Mouse (Mus musculus) myocyte (in vitro differentiated cells): ENCODE measurements at regions not wholly inside any gene's neighbourhood (a gene's known extent, or its start where the extent isn't known, plus 50 kb on each side); places are given as distances from the start of the nearest gene placed in this dataset.

ENCODE experiments used
- CEBPB ChIP-seq: IDR thresholded peaks from 2 replicates; pipeline ENCODE4 v1.6.1; 2011; ENCODE audit warnings: mild to moderate bottlenecking, moderate library complexity; ENCODE audit not compliant: poor library complexity, insufficient read depth, severe bottlenecking
- MYOD1 ChIP-seq, 3 experiments: IDR thresholded peaks; one replicate each; pipeline ENCODE4 v1.6.1; 2011; ENCODE audit warnings: control low read depth in 2 of 3, low read depth in 2 of 3, mild to moderate bottlenecking in 2 of 3, moderate library complexity in 1 of 3; ENCODE audit not compliant: insufficient read length in 2 of 3, control insufficient read depth in 1 of 3
- MYOG ChIP-seq, 3 experiments: IDR thresholded peaks; one replicate each; pipeline ENCODE4 v1.6.1; 2011; ENCODE audit warnings: control low read depth in 2 of 3, low read depth in 2 of 3, mild to moderate bottlenecking in 2 of 3; ENCODE audit not compliant: insufficient read length in 2 of 3, control insufficient read depth in 1 of 3, insufficient read depth in 1 of 3
- POLR2A ChIP-seq: IDR thresholded peaks from one replicate; pipeline ENCODE4 v1.6.1; 2011; ENCODE audit warnings: low read depth, mild to moderate bottlenecking, control low read depth, moderate library complexity; ENCODE audit not compliant: insufficient read length
- POLR2AphosphoS2 ChIP-seq: IDR thresholded peaks from one replicate; pipeline ENCODE4 v1.6.1; 2011; ENCODE audit warnings: low read depth, control low read depth; ENCODE audit not compliant: insufficient read length
- REST ChIP-seq: IDR thresholded peaks from one replicate; pipeline ENCODE4 v1.6.1; 2011; ENCODE audit warnings: mild to moderate bottlenecking, control low read depth, moderate library complexity; ENCODE audit not compliant: insufficient read depth, insufficient read length
- USF1 ChIP-seq: IDR thresholded peaks from one replicate; pipeline ENCODE4 v1.6.1; 2011; ENCODE audit warnings: low read depth, mild to moderate bottlenecking, control low read depth, moderate library complexity

GRCm38 (mm10) chr7:51264166-51264565 is 246.7 kb upstream of the Ano5 start:
- TF ChIP-seq USF1 (no peak), POLR2AphosphoS2 (no peak), POLR2A (no peak), REST (no peak), MYOD1 (IDR thresholded peaks at IDR 0.05; ENCODE audit: control insufficient read depth in 1 of 3, insufficient read length in 2 of 3, low read depth in 2 of 3) (no peak), MYOG (IDR thresholded peaks at IDR 0.05; ENCODE audit: control insufficient read depth in 1 of 3, insufficient read depth in 1 of 3, insufficient read length in 2 of 3, low read depth in 2 of 3) (no peak), CEBPB (no peak)
